Mouse (Mus musculus) G1E-ER4 (cell line): ENCODE results near the gene Gm4175. TPM values are rescaled to one million over a fixed set of nuclear protein-coding genes. Genes with fewer than 3 reads are reported as not detected.
"Not testable (repeated sequence)": the region's sequence is repeated elsewhere in the genome, so short reads cannot be mapped to it uniquely, and the experiment has no call there.

ENCODE experiments used
- GATA1 ChIP-seq: IDR thresholded peaks from one replicate; pipeline ENCODE4 v1.8.0; 2012; ENCODE audit warnings: low read length, inconsistent platforms
- polyA plus RNA-seq: library from polyadenylated mRNA; stranded (reverse); fragments of >175 nt; gene quantifications from 2 replicates; pipeline ENCODE4 v1.2.3, GENCODE M21; 2012

Gene Gm4175
- not detected in 2 replicates for polyA plus RNA-seq

DNA sequence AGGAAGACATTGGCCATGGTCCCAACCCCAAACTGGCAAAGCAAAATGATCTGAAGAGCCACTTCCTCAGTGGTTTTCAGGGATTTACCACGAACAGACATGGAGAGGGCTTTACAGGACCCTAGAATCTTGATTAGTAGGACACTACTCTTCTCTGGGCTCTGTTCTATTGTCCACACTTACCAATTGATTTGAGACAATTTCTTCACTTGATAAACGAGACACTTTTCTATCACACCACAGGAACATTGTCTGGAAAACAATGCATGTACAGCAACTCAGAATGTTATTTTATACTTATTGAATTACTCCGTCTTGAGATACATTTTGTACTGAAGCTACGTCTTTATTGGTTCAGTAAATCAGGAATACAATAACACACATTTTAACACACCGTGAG, at the start of gene Gm4175:
Gm4175 (minus strand) TSS at position 101 of the 400 bp plus-strand sequence.
- TF ChIP-seq GATA1: not testable (repeated sequence)

DNA sequence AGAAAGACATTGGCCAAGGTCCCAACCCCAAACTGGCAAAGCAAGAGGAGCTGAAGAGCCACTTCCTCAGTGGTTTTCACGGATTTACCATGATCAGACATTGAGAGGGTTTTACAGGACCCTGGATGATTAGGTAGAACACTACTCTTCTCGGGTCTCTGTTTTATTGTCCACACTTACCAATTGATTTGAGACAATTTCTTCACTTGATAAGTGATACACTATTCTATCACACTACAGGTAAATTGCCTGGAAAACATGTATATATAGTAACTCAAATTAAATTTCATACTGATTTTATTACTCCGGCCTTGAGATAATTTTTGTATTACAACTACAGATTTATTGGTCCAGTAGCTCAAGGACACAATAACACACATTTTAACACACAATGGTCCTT, 35.4 kb upstream of the Gm4175 start, which contains the start of gene Gm4177:
Gm4177 (minus strand) TSS at position 101 of the 400 bp plus-strand sequence.
- not testable (repeated sequence) for TF ChIP-seq GATA1

Other genes starting within 250 kb of the Gm4175 start
- not detected in 2 replicates for gene Vmn1r130, start 249.7 kb downstream of the Gm4175 start, polyA plus RNA-seq
- not detected in 2 replicates for gene Vmn1r131, start 215.4 kb downstream of the Gm4175 start, polyA plus RNA-seq
- not detected in 2 replicates for gene Vmn1r132, start 147.4 kb downstream of the Gm4175 start, polyA plus RNA-seq
- gene Gm4177, start 35.3 kb upstream of the Gm4175 start, polyA plus RNA-seq: not detected in 2 replicates
- not detected in 2 replicates for gene Vmn1r135, start 70.9 kb upstream of the Gm4175 start, polyA plus RNA-seq
- gene Gm5725, start 82.8 kb upstream of the Gm4175 start, polyA plus RNA-seq: not detected in 2 replicates
- not detected in 2 replicates for gene Gm5891, start 159.8 kb upstream of the Gm4175 start, polyA plus RNA-seq
- not detected in 2 replicates for gene Vmn1r137, start 233.1 kb upstream of the Gm4175 start, polyA plus RNA-seq